Mouse (Mus musculus) embryonic facial prominence, embryonic 13.5 days (tissue): ENCODE measurements at regions not wholly inside any gene's neighbourhood (a gene's known extent, or its start where the extent isn't known, plus 50 kb on each side); places are given as distances from the start of the nearest gene placed in this dataset.

ENCODE experiments used
- ATAC-seq: fragments of 200-750 bp; cut with Nextera tagmentation; 2 replicates; pipeline ENCODE4 v1.8.0; 2017; ENCODE audit warnings: low read depth; ENCODE audit not compliant: insufficient number of reproducible peaks, insufficient read depth, low FRiP score, low TSS enrichment
- H3K27ac ChIP-seq: fragments of 300-500 bp; sonication (generic); 2 replicates; pipeline ENCODE4 v1.5.1; 2015; ENCODE audit warnings: moderate library complexity, mild to moderate bottlenecking, inconsistent platforms
- H3K27me3 ChIP-seq: fragments of 300-500 bp; sonication (generic); 2 replicates; pipeline ENCODE4 v1.6.1; 2015; ENCODE audit warnings: mild to moderate bottlenecking, inconsistent platforms
- H3K36me3 ChIP-seq: fragments of 300-500 bp; sonication (generic); 2 replicates; pipeline ENCODE4 v1.6.1; 2015; ENCODE audit warnings: mild to moderate bottlenecking, inconsistent platforms
- H3K4me1 ChIP-seq: fragments of 300-500 bp; sonication (generic); 2 replicates; pipeline ENCODE4 v1.6.1; 2015; ENCODE audit warnings: inconsistent platforms
- H3K4me2 ChIP-seq: fragments of 300-500 bp; sonication (generic); 2 replicates; pipeline ENCODE4 v1.6.1; 2015; ENCODE audit warnings: moderate library complexity, mild to moderate bottlenecking, inconsistent platforms
- H3K4me3 ChIP-seq: fragments of 300-500 bp; sonication (generic); 2 replicates; pipeline ENCODE4 v1.5.1; 2015; ENCODE audit warnings: mild to moderate bottlenecking, inconsistent platforms
- H3K9ac ChIP-seq: fragments of 300-500 bp; sonication (generic); 2 replicates; pipeline ENCODE4 v1.6.1; 2015; ENCODE audit warnings: mild to moderate bottlenecking, inconsistent platforms
- H3K9me3 ChIP-seq: fragments of 300-500 bp; sonication (generic); 2 replicates; pipeline ENCODE4 v1.6.1; 2016; ENCODE audit warnings: inconsistent platforms
- WGBS: fragments of 180-500 bp; shearing (Covaris S2); methylation state at CpG from one replicate; pipeline ENCODE4 v1.1.7; 2015; ENCODE audit warnings: mixed read lengths; 5-methylcytosine and 5-hydroxymethylcytosine counted together

- 49% methylated on average over 1 of the region's 1 CpGs for WGBS
- H3K9me3 ChIP-seq, result no peaks in the 10 kb centered on the region
- no peak overlapping the region for H3K4me3 ChIP-seq
- no peaks in the 10 kb centered on the region for H3K27me3 ChIP-seq
- no peaks in the 10 kb centered on the region for H3K4me1 ChIP-seq
- ATAC-seq, result no peak
- no peak overlapping the region for H3K9ac ChIP-seq
- no peak overlapping the region for H3K27ac ChIP-seq
- H3K36me3 ChIP-seq, result no peaks in the 10 kb centered on the region
- no peak overlapping the region for H3K4me2 ChIP-seq
These were observed 414.1 kb downstream of the Chl1 start for GRCm38 (mm10) chr6:103924504-103924903.

- no peak for ATAC-seq
- Histone ChIP-seq H3K4me1 (no peaks in the 10 kb centered on the region), H3K36me3 (no peaks in the 10 kb centered on the region), H3K9ac (no peak overlapping the region), H3K4me3 (no peak overlapping the region), H3K27me3 (no peaks in the 10 kb centered on the region), H3K4me2 (no peak overlapping the region), H3K27ac (no peak overlapping the region), H3K9me3 (no peaks in the 10 kb centered on the region)
- 85% methylated on average over 3 of the region's 3 CpGs for WGBS
These were observed 416.7 kb downstream of the Chl1 start for GRCm38 (mm10) chr6:103927094-103927493.

GRCm38 (mm10) chr6:103940345-103940744 is 430.0 kb downstream of the Chl1 start:
- WGBS, result 87% methylated on average over 5 of the region's 5 CpGs
- no peaks in the 10 kb centered on the region for H3K4me1 ChIP-seq
- no peak for ATAC-seq
- H3K4me2 ChIP-seq, result no peak overlapping the region
- H3K27ac ChIP-seq, result no peak overlapping the region
- H3K36me3 ChIP-seq, result no peaks in the 10 kb centered on the region
- no peaks in the 10 kb centered on the region for H3K27me3 ChIP-seq
- no peak overlapping the region for H3K9ac ChIP-seq
- H3K4me3 ChIP-seq, result no peak overlapping the region
- H3K9me3 ChIP-seq, result no peaks in the 10 kb centered on the region

GRCm38 (mm10) chr6:103944361-103944760 is 434.0 kb downstream of the Chl1 start:
- no peak overlapping the region for H3K4me3 ChIP-seq

GRCm38 (mm10) chr6:103947474-103947873 is 437.1 kb downstream of the Chl1 start:
- H3K36me3 ChIP-seq, result no peaks in the 10 kb centered on the region
- no peaks in the 10 kb centered on the region for H3K27me3 ChIP-seq
- H3K9me3 ChIP-seq, result no peaks in the 10 kb centered on the region
- no peak overlapping the region for H3K4me2 ChIP-seq
- no peaks in the 10 kb centered on the region for H3K4me1 ChIP-seq
- no peak overlapping the region for H3K27ac ChIP-seq
- H3K4me3 ChIP-seq, result no peak overlapping the region
- H3K9ac ChIP-seq, result no peak overlapping the region
- ATAC-seq, result no peak
- 73% methylated on average over 3 of the region's 3 CpGs for WGBS

More at GRCm38 (mm10) chr6:103944361-103944760, 434.0 kb downstream of the Chl1 start:
- no peak for ATAC-seq
- no peak overlapping the region for H3K9ac ChIP-seq
- no peaks in the 10 kb centered on the region for H3K36me3 ChIP-seq
- no peaks in the 10 kb centered on the region for H3K4me1 ChIP-seq
- H3K4me2 ChIP-seq, result no peak overlapping the region
- no peaks in the 10 kb centered on the region for H3K9me3 ChIP-seq
- H3K27ac ChIP-seq, result no peak overlapping the region
- WGBS, result 51% methylated on average over 2 of the region's 2 CpGs
- H3K27me3 ChIP-seq, result no peaks in the 10 kb centered on the region

- WGBS, result 82% methylated on average over 1 of the region's 1 CpGs
- Histone ChIP-seq H3K36me3 (no peaks in the 10 kb centered on the region), H3K4me2 (no peak overlapping the region), H3K9ac (no peak overlapping the region), H3K27me3 (no peaks in the 10 kb centered on the region), H3K27ac (no peak overlapping the region), H3K4me1 (no peaks in the 10 kb centered on the region), H3K4me3 (no peak overlapping the region), H3K9me3 (no peaks in the 10 kb centered on the region)
- no peak for ATAC-seq
These were observed 442.9 kb downstream of the Chl1 start for GRCm38 (mm10) chr6:103953134-103953771.

GRCm38 (mm10) chr6:103959002-103959401 is 448.6 kb downstream of the Chl1 start:
- Histone ChIP-seq H3K4me2 (no peak overlapping the region), H3K4me1 (no peaks in the 10 kb centered on the region), H3K27me3 (no peaks in the 10 kb centered on the region), H3K27ac (no peak overlapping the region), H3K4me3 (no peak overlapping the region), H3K36me3 (no peaks in the 10 kb centered on the region), H3K9ac (no peak overlapping the region), H3K9me3 (no peaks in the 10 kb centered on the region)
- WGBS, result 48% methylated on average over 2 of the region's 2 CpGs
- ATAC-seq, result no peak

GRCm38 (mm10) chr6:103967811-103968420 is 457.5 kb downstream of the Chl1 start:
- H3K27ac ChIP-seq, result no peak overlapping the region
- no peak overlapping the region for H3K4me2 ChIP-seq
- no peak for ATAC-seq
- H3K27me3 ChIP-seq, result no peaks in the 10 kb centered on the region
- WGBS, result 87% methylated on average over 1 of the region's 1 CpGs
- no peaks in the 10 kb centered on the region for H3K36me3 ChIP-seq
- H3K9ac ChIP-seq, result no peak overlapping the region
- no peaks in the 10 kb centered on the region for H3K4me1 ChIP-seq
- no peak overlapping the region for H3K4me3 ChIP-seq
- no peaks in the 10 kb centered on the region for H3K9me3 ChIP-seq

- no peaks in the 10 kb centered on the region for H3K36me3 ChIP-seq
- no peak overlapping the region for H3K9ac ChIP-seq
- H3K4me3 ChIP-seq, result no peak overlapping the region
- H3K27ac ChIP-seq, result no peak overlapping the region
- ATAC-seq, result no peak
- no peak overlapping the region for H3K4me2 ChIP-seq
- H3K4me1 ChIP-seq, result no peaks in the 10 kb centered on the region
- H3K9me3 ChIP-seq, result no peaks in the 10 kb centered on the region
- WGBS, result 68% methylated on average over 1 of the region's 1 CpGs
- no peaks in the 10 kb centered on the region for H3K27me3 ChIP-seq
These were observed 488.8 kb downstream of the Chl1 start for GRCm38 (mm10) chr6:103999186-103999585.

GRCm38 (mm10) chr6:104028439-104029091 is 464.0 kb upstream of the Cntn6 start:
- Histone ChIP-seq H3K36me3 (no peaks in the 10 kb centered on the region), H3K4me1 (no peaks in the 10 kb centered on the region), H3K4me3 (no peak overlapping the region), H3K4me2 (peak overlapping the region; percentile 35; the same call in 1 of the 2 replicates), H3K9me3 (no peaks in the 10 kb centered on the region), H3K27me3 (no peaks in the 10 kb centered on the region), H3K27ac (no peak overlapping the region), H3K9ac (no peak overlapping the region)
- ATAC-seq, result no peak
- 7% methylated on average over 9 of the region's 9 CpGs for WGBS

- Histone ChIP-seq H3K27ac (no peak overlapping the region), H3K27me3 (no peaks in the 10 kb centered on the region), H3K9ac (no peak overlapping the region), H3K4me3 (no peak overlapping the region), H3K4me1 (no peaks in the 10 kb centered on the region), H3K9me3 (no peaks in the 10 kb centered on the region), H3K36me3 (no peaks in the 10 kb centered on the region), H3K4me2 (no peak overlapping the region)
- ATAC-seq, result no peak
These were observed 453.7 kb upstream of the Cntn6 start for GRCm38 (mm10) chr6:104038853-104039252.

- Histone ChIP-seq H3K27ac (no peak overlapping the region), H3K4me1 (no peaks in the 10 kb centered on the region), H3K27me3 (no peaks in the 10 kb centered on the region), H3K36me3 (no peaks in the 10 kb centered on the region), H3K9me3 (no peaks in the 10 kb centered on the region), H3K4me2 (no peak overlapping the region), H3K4me3 (no peak overlapping the region), H3K9ac (no peak overlapping the region)
- ATAC-seq, result no peak
- WGBS, result 87% methylated on average over 2 of the region's 2 CpGs
These were observed 452.1 kb upstream of the Cntn6 start for GRCm38 (mm10) chr6:104040450-104040849.
